Mouse (Mus musculus) left cerebral cortex, postnatal 10 days (tissue): ENCODE data around the gene Txk. TPM values are rescaled to one million over a fixed set of nuclear protein-coding genes. Genes with fewer than 3 reads are reported as not detected.

Experiments
- DNase-seq, 2 experiments: peaks; one replicate each; pipeline ENCODE4 v3.0.0; 2021 to 2022; ENCODE audit warnings: low spot score in 2 of 2, mixed read lengths in 1 of 2; ENCODE audit errors: extremely low spot score in 1 of 2
- intact Hi-C: fragments of 180-260 bp; cut with DNase I; formaldehyde crosslinking; loops from one replicate; pipeline ENCODE4 v1.15.1; 2025
- total RNA-seq, 2 experiments: library from RNA; stranded (reverse); gene quantifications; 2 replicates each; pipeline ENCODE4 v1.2.3; 2021

The Txk gene
- total RNA-seq, 2 experiments from 2014 or later = 0.49 to 0.56 TPM

DNA sequence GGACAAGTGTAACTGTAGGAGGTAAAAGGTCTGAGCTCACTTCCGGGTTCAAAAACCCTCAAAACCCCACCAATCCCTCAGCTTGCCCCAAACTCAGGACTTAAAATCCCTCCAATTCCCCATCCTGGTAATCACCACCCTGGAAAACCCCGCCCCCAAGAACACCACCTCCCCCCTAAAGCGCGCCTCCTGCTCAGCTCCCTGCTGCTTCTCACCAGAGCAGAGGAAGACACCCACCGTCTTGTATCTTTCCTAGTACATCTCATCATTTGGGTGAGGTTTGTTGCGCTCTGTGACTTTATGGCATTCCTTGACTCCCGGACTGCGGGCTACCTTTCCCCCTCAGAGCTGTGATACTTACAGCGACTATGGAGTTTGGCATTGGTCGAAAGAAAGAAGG lies 45.9 kb downstream of the Txk start:
- DNase-seq = no peak
- intact Hi-C loops = no loop called here

- intact Hi-C loops = no loop called here
Measured at GRCm38 (mm10) chr5:72706095-72706494, 46.5 kb downstream of the Txk start.

GRCm38 (mm10) chr5:72702202-72702601 lies 50.4 kb downstream of the Txk start:
- intact Hi-C loops = no loop called here
- no peak for DNase-seq

More at GRCm38 (mm10) chr5:72706095-72706494, 46.5 kb downstream of the Txk start:
- no peak for DNase-seq

- intact Hi-C loops = no loop called here
- no peak for DNase-seq
Measured at GRCm38 (mm10) chr5:72699500-72699818, 53.1 kb downstream of the Txk start.

DNA sequence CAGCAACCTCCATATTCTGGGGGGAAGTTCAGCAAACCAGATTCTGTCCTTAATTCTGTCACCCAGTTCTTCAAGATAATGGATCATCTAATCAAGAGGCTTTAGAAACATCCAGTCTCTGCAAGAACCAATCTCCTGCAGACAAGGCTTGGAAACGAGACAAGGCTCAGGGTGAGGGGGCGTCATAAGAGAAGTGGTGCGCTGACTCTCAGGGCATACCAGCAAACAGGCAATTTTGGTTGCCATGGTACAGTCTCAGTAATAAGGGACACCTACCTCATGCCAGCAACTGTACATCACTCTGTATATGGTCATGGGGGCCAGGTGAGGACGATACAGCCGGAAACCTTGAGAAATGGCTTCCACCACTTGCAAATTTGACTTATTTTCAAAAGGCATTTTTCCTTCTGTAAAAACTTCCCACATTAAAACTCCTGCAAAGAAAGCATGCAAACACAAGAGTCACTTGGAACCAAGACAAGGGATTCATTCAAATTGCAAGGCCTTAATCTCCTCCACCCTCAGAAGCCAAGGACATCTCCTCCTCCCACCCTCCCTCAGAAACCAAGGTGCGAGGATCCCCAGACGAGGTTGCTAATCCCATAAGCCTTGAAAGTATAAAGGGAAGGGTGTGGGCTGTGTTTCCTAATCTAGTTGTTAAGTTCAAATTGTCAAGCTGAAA lies 53.6 kb downstream of the Txk start:
- intact Hi-C loops = no loop called here
- no peak for DNase-seq

- no peak for DNase-seq
Measured at GRCm38 (mm10) chr5:72698343-72698742, 54.2 kb downstream of the Txk start.

DNA sequence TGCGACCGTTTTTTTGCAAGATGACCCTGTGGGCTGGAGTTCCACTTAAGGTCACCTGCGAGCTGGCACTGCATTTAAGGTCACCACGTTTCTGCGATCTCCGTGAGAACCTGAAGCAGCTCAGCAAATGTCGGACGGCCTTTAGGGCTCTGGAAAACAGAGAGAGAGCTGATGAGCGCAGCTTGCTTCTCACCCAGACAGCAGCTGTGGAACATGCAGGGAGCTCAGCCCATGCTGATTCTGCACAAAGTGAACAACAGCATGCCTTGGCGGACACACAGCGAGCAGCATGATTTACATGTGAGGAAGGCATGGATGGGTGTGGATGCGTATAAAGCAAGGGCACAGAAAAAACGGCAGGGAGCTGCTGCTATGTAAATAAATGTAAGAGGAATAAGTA lies 56.1 kb downstream of the Txk start:
- DNase-seq = peak; percentile 16 to 29
- intact Hi-C loops = no loop called here

More at GRCm38 (mm10) chr5:72698343-72698742, 54.2 kb downstream of the Txk start:
- intact Hi-C loops = no loop called here

DNA sequence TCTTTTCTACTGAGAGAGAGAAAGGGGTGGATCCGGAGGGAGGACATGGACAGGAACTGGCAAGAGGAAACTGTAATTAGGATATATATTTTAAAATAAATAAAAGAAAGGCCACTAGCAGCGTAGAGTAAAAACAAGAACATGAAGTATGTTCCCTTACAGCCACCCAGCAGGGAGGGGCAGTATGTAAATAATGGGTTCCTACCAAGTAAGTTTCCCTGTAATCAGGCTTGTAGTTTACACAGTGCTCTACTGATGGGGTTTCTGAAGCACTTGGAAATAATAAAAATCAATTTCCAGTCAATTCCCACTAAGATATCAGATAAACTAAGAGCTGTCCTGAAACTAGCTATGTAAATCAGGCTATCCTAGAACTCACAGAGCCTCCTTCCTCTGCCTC lies 57.9 kb downstream of the Txk start:
- DNase-seq = no peak
- intact Hi-C loops = no loop called here

DNA sequence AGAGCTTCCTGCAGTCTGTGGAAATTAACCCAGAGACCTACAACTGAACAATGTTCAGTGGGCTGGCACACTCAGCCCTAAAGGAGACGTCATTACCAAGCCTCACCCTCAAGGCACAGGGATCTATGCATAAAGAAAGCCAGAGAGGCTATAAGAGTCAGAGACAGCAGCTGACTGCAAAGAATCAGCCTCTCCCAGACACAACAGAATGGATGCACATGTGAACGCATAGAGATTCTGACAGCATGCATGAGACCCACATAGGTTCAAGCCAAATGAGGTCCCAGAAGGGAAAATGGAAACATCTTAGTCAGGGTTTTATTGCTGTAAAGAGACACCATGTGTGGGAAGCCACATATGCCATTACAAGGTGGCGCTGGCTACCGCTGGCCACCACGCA lies 62.1 kb downstream of the Txk start:
- no peak for DNase-seq
- intact Hi-C loops = no loop called here

GRCm38 (mm10) chr5:72689556-72689955 lies 63.0 kb downstream of the Txk start:
- no peak for DNase-seq
- intact Hi-C loops = no loop called here

GRCm38 (mm10) chr5:72681451-72681850 lies 71.1 kb downstream of the Txk start:
- no peak for DNase-seq
- intact Hi-C loops = no loop called here

- no peak for DNase-seq
- intact Hi-C loops = no loop called here
Measured at GRCm38 (mm10) chr5:72674994-72675542, 77.5 kb downstream of the Txk start.

GRCm38 (mm10) chr5:72671017-72671699 lies 81.4 kb downstream of the Txk start:
- intact Hi-C loops = no loop called here
- no peak for DNase-seq

- intact Hi-C loops = no loop called here
- no peak for DNase-seq
Measured at GRCm38 (mm10) chr5:72668351-72668750, 84.2 kb downstream of the Txk start.

- intact Hi-C loops = no loop called here
- no peak for DNase-seq
Measured at GRCm38 (mm10) chr5:72666428-72666827, 86.1 kb downstream of the Txk start.

DNA sequence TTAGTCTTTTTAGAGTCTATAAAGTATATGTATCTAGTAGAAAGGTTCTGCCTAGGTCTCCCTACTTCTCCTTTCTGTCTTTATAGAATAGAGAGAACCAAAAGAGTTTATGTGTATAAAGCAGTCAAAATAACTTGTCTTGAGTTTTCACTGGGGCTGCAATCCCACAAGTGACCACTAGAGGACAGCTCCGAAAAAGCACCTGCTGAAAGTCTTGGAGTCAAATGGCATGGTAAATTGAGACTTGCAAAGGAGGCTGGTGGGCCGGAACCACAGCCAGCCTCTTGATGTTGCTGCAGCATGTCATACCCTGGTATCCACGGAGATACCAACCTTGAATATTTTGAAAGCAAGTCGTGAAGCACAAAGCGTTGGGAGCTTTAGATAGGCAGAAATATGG lies 87.3 kb downstream of the Txk start:
- intact Hi-C loops = no loop called here

GRCm38 (mm10) chr5:72664854-72665253 lies 87.7 kb downstream of the Txk start:
- DNase-seq = no peak
- intact Hi-C loops = no loop called here

More for the DNA sequence above, 87.3 kb downstream of the Txk start:
- DNase-seq = peak; percentile 21 to 33

DNA sequence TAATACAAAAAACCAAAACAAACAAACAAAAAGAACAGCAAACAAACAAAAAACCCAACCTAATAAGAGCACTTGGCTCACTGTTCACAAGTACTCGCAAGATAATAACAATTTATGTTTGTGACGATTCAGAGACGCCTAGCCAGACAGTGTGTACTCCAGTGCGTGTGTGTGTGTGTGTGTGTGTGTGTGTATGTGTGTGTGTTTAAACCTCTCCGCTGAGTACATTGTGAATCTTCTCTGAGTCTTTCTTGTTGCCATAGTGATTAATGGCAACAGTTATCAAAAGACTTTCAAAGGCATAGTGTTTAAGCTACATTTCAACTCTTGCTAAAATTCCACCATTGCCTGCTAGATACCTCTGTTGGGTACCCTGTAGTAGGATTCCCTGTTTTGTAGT lies 88.5 kb downstream of the Txk start:
- intact Hi-C loops = no loop called here
- no peak for DNase-seq

DNA sequence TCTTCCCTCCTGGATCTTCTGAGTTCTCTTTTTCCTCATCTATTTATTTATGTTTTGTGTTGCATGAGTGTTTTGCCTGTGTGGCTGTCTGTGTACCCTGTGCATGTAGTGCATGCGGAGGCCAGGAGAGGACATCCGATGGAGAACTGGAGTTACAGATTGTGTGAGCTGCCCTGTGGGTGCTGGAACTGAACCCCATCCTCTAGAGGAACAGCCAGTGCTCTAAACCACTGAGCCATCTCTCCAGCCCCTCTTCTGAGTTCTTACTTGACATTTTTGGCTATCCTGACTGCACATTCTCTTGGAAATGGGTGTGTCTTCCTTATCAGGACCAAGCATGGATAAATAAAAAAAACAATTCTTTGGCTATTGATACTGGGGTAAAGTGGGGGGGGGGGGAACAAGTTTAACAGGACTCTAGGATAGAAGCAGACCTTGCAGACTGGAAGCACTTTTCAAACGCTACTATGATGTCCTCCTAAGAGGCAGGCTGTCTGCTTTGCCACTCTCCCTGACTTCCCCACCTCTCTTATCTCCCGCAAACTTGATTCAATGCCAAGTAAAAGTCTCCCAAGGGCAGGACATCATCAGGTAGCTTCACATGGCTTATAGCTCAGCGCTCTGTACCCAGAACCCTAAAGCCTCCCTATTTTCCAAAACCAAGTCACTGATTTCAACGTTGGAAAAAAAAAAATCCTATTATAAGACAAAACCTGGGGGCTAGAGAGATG lies 91.4 kb downstream of the Txk start:
- intact Hi-C loops = no loop called here
- no peak for DNase-seq

DNA sequence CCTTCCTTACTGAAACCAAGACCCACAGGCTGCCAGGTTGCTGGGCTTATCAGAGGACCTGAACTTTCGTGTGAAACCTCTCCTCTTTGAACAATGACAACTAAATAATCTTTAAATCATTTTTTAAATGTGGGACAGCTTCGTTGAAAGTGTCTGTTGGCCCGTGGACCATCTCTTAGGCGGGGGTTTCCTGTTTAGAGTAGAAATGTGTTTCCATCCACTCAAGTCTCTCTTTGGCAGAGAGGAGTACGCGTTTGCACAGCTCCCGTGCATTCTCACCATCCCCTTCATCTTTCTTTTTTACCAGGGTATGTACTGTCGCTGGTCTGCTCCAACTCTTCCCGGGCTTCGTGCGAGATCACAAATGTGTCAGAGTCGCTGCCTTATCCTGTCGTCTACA lies 94.2 kb downstream of the Txk start:
- DNase-seq = no peak
- intact Hi-C loops = no loop called here
